Mouse (Mus musculus) hindbrain, embryonic 14.5 days (tissue): ENCODE measurements at regions not wholly inside any gene's neighbourhood (a gene's known extent, or its start where the extent isn't known, plus 50 kb on each side); places are given as distances from the start of the nearest gene placed in this dataset.

Experiments
- ATAC-seq: fragments of 200-750 bp; cut with Nextera tagmentation; 2 replicates; pipeline ENCODE4 v1.8.0; 2017; ENCODE audit warnings: moderate number of reproducible peaks, mild to moderate bottlenecking, moderate TSS enrichment, moderate library complexity; ENCODE audit not compliant: low FRiP score
- DNase-seq: peaks from one replicate; pipeline ENCODE4 v3.0.0-alpha.2; 2015; ENCODE audit warnings: low spot score
- H3K27ac ChIP-seq: fragments of 300-500 bp; sonication (generic); 2 replicates; pipeline ENCODE4 v1.5.1; 2014; ENCODE audit warnings: mild to moderate bottlenecking, moderate library complexity
- H3K27me3 ChIP-seq: fragments of 300-500 bp; sonication (generic); 2 replicates; pipeline ENCODE4 v1.6.1; 2014; ENCODE audit warnings: mild to moderate bottlenecking, low read length, mixed read lengths; ENCODE audit not compliant: control insufficient read depth, insufficient read depth
- H3K36me3 ChIP-seq: fragments of 300-500 bp; sonication (generic); replicated peaks from 2 replicates; pipeline ENCODE4 v1.6.1; 2014; ENCODE audit not compliant: control insufficient read depth, insufficient read depth
- H3K4me1 ChIP-seq: fragments of 300-500 bp; sonication (generic); replicated peaks from 2 replicates; pipeline ENCODE4 v1.6.1; 2014; ENCODE audit warnings: antibody characterized with exemption, low read length, mixed read lengths; ENCODE audit not compliant: control insufficient read depth, insufficient read depth
- H3K4me2 ChIP-seq: fragments of 300-500 bp; sonication (generic); replicated peaks from 2 replicates; pipeline ENCODE4 v1.6.1; 2014; ENCODE audit warnings: mild to moderate bottlenecking, moderate library complexity
- H3K4me3 ChIP-seq: fragments of 300-500 bp; sonication (generic); replicated peaks from 2 replicates; pipeline ENCODE4 v1.5.1; 2014; ENCODE audit warnings: mild to moderate bottlenecking, low read length
- H3K9ac ChIP-seq: fragments of 300-500 bp; sonication (generic); 2 replicates; pipeline ENCODE4 v1.6.1; 2014
- H3K9me3 ChIP-seq: fragments of 300-500 bp; sonication (generic); 2 replicates; pipeline ENCODE4 v1.6.1; 2016; ENCODE audit warnings: low read length; ENCODE audit not compliant: control insufficient read depth
- WGBS: fragments of 180-500 bp; shearing (Covaris S2); extraction: QIAGEN DNeasy Blood & Tissue Kit; methylation state at CpG from one replicate; pipeline ENCODE4 v1.1.7; 2014; 5-methylcytosine and 5-hydroxymethylcytosine counted together

DNA sequence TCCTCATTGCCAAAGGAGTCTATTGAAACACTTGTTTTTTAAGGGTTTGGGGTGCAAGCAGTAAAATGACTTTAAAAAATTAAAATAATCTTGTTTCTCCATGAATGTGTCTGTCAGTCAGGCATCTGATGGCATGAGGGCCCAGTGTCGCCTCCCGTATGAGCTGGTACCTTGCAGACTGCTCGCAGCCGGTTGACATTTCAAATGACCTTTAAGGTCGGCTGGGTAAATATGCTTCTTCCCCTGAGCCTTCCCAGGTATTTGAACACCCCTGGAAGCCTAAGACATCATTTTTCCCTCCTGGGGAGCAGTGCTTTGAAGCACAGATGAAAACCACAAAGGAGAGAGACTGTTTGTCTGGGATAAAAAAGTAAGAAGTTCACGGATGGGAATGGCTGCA, 52.2 kb upstream of the Lclat1 start:
- no peak for ATAC-seq
- Histone ChIP-seq H3K27ac (no peak overlapping the region), H3K4me2 (no peak overlapping the region), H3K4me1 (no peaks in the 10 kb centered on the region), H3K9ac (no peak overlapping the region), H3K27me3 (no peaks in the 10 kb centered on the region), H3K9me3 (no peaks in the 10 kb centered on the region), H3K4me3 (no peak overlapping the region), H3K36me3 (no peaks in the 10 kb centered on the region)
- WGBS: 66% methylated on average over 6 of the region's 6 CpGs
- no peak for DNase-seq

DNA sequence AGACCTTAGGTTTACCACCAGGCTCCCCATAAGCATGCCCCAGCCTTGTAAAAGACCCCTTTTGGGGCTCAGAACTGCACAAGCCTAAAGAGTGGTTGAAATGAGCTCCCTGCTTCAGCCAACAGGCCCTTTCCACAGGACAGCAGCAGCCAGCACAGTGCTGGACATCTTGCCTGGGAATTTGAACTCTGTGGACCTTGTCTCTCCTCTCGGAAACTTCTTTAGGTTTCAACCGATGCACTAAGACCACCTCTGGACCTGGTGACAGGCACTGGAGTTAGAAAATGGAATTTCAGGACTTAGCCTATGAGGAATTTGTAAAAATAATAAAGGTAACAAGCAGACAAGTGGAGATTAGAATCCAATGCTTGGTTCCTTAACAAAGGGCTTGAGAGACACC, 51.2 kb upstream of the Lclat1 start:
- H3K4me3 ChIP-seq: no peak overlapping the region
- no peaks in the 10 kb centered on the region for H3K4me1 ChIP-seq
- no peak overlapping the region for H3K9ac ChIP-seq
- H3K27ac ChIP-seq: no peak overlapping the region
- no peaks in the 10 kb centered on the region for H3K36me3 ChIP-seq
- H3K9me3 ChIP-seq: no peaks in the 10 kb centered on the region
- DNase-seq (no peak), ATAC-seq (no peak)
- no peak overlapping the region for H3K4me2 ChIP-seq
- no peaks in the 10 kb centered on the region for H3K27me3 ChIP-seq
- 89% methylated on average over 2 of the region's 2 CpGs for WGBS
